Comparison of ENCODE assay signal across 11 mouse cellular contexts in the genomic region with DNA sequence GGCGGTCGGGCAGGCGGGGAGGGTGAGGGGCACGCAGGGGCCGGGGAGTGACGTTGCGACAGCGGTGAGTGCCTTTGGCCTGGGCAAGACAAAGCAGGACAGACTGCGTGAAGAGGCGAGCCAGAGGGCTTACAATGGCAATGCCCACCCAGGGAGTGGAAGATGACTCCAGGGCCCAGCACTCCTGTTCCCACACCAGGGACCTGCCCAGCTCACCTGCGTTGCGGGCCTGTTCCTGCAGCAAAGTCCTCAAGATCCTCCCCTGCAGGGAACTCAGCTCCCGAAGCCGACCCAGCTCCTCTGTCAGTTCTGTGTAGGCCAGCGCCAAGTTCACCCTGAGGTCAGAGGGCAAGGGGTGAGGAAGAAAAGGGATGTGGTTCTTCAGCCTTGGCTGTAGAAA. TPM values are rescaled to one million over a fixed set of nuclear protein-coding genes. Genes with fewer than 3 reads are reported as not detected.
DNase-seq lines count a peak whose midpoint lies in the region; ATAC-seq and TF ChIP-seq lines count a peak whose summit lies in the region.
"Had no signal": no experiment of that assay in that cellular context is flagged by ENCODE, and none has a peak within 500 bp of the region (broad histone marks: within the 10 kb centered on the region; RNA-seq: fewer than 3 reads in every experiment).

No protein-coding gene starts in this region.

- no peaks in the 10 kb centered on the region for H3K9me3 ChIP-seq in ES-E14 (ENCODE audit: control insufficient read depth, insufficient read depth, low read depth, low read length)
- no peaks in the 10 kb centered on the region for H3K9me3 ChIP-seq in hindbrain, embryonic 11.5 days (ENCODE audit: control insufficient read depth, low read length)
- H3K9me3 ChIP-seq in liver, postnatal 0 days (ENCODE audit: low read length): no peaks in the 10 kb centered on the region

- intact Hi-C loops in heart, adult 2 months (cut with DNase I): no loop called here

- ATAC-seq in hindbrain, embryonic 11.5 days (ENCODE audit: low FRiP score): peak; percentile 34; the same call in 1 of the 2 replicates
- no peak for ATAC-seq in liver, postnatal 0 days

- no peak for TF ChIP-seq POLR2A in heart, adult 2 months (IDR thresholded peaks at IDR 0.05; ENCODE audit: insufficient read depth, low read depth, low read length)

- DNase-seq in heart, adult 2 months: no peak
- no peak for DNase-seq in heart, adult 18-20 months
- no peak for DNase-seq in ES-E14 (ENCODE audit: low read depth, low spot score)
- DNase-seq in hindbrain, embryonic 11.5 days (ENCODE audit: low spot score): peak; percentile 33
- no peak for DNase-seq in liver, postnatal 0 days
- no peak for DNase-seq in Muller cell, postnatal 12 days (ENCODE audit: inconsistent ontology term)
- DNase-seq in testis, postnatal 10 days (ENCODE audit: low spot score): no peak
- no peak for DNase-seq in kidney, adult 11 months
- DNase-seq: layer of hippocampus, adult 9-11 months had no signal

- 65% methylated on average over 15 of the region's 15 CpGs for WGBS in heart, adult 2 months
- WGBS in hindbrain, embryonic 11.5 days: 4% methylated on average over 15 of the region's 15 CpGs
- 68% methylated on average over 14 of the region's 15 CpGs for WGBS in liver, postnatal 0 days (ENCODE audit: insufficient replicate concordance)

- TF ChIP-seq CTCF in heart, adult 2 months (IDR thresholded peaks at IDR 0.05): no peak
- TF ChIP-seq CTCF in liver, postnatal 0 days (IDR thresholded peaks at IDR 0.05; ENCODE audit: low read depth): no peak

- H3K79me2 ChIP-seq in heart, adult 2 months (replicated peaks; ENCODE audit: control insufficient read depth, insufficient read depth, low read length): no peaks in the 10 kb centered on the region

- peaks cover 2% of the 10 kb centered on the region; the same call in 1 of the 2 replicates for H3K4me1 ChIP-seq in heart, adult 2 months (ENCODE audit: control insufficient read depth, insufficient read depth, low read length)
- peaks cover 0 to 12% of the 10 kb centered on the region in 2 experiments; a peak in 3 of 4 replicates for H3K4me1 ChIP-seq in ES-E14 (ENCODE audit: control insufficient read depth in 2 of 2, insufficient read depth in 2 of 2, low read length in 2 of 2, poor library complexity in 1 of 2)
- peaks cover 15% of the 10 kb centered on the region for H3K4me1 ChIP-seq in hindbrain, embryonic 11.5 days (replicated peaks; ENCODE audit: control insufficient read depth, insufficient read depth, low read length)
- peaks cover 14% of the 10 kb centered on the region for H3K4me1 ChIP-seq in liver, postnatal 0 days (ENCODE audit: insufficient read depth)

- no peaks in the 10 kb centered on the region for H3K36me3 ChIP-seq in heart, adult 2 months (ENCODE audit: control insufficient read depth, insufficient read depth, low read length)
- no peaks in the 10 kb centered on the region for H3K36me3 ChIP-seq in ES-E14 (ENCODE audit: control insufficient read depth, insufficient read depth, low read length, poor library complexity, severe bottlenecking)
- no peaks in the 10 kb centered on the region for H3K36me3 ChIP-seq in hindbrain, embryonic 11.5 days (ENCODE audit: control insufficient read depth, insufficient read depth, low read length)
- H3K36me3 ChIP-seq in liver, postnatal 0 days (replicated peaks; ENCODE audit: insufficient read depth, low read length): 0 out of 2 replicates have a peak, but pooled peaks cover under 1% of the 10 kb centered on the region

- H3K27ac ChIP-seq in heart, adult 2 months: no peak overlapping the region
- H3K27ac ChIP-seq in ES-E14 (ENCODE audit: insufficient read depth, low read depth, low read length, poor library complexity, severe bottlenecking): no peak overlapping the region
- H3K27ac ChIP-seq in hindbrain, embryonic 11.5 days (ENCODE audit: low read depth, low read length): 0 out of 2 replicates have a peak overlapping the region, but pooled peaks have one; percentile 78
- H3K27ac ChIP-seq in liver, postnatal 0 days (ENCODE audit: low read depth): no peak overlapping the region

- H3K27me3 ChIP-seq in heart, adult 2 months (ENCODE audit: control insufficient read depth, insufficient read depth, low read length): no peaks in the 10 kb centered on the region
- peaks cover 15% of the 10 kb centered on the region for H3K27me3 ChIP-seq in hindbrain, embryonic 11.5 days (ENCODE audit: control insufficient read depth, insufficient read depth, low read length)
- H3K27me3 ChIP-seq in liver, postnatal 0 days (ENCODE audit: insufficient read depth, low read length): peaks cover 9% of the 10 kb centered on the region; the same call in 1 of the 2 replicates

- H3K4me2 ChIP-seq in hindbrain, embryonic 11.5 days (replicated peaks; ENCODE audit: low read depth, low read length): peak overlapping the region; percentile 98
- H3K4me2 ChIP-seq in liver, postnatal 0 days (ENCODE audit: low read depth, low read length): peak overlapping the region; percentile 64

- H3K9ac ChIP-seq in heart, adult 2 months (ENCODE audit: low read depth, low read length): peak overlapping the region; percentile 85
- peak overlapping the region; percentile 62; the same call in 1 of the 2 replicates for H3K9ac ChIP-seq in ES-E14 (ENCODE audit: insufficient read depth, low read depth, low read length, poor library complexity, severe bottlenecking)
- H3K9ac ChIP-seq in hindbrain, embryonic 11.5 days (ENCODE audit: low read depth, low read length): peak overlapping the region; percentile 73
- no peak overlapping the region for H3K9ac ChIP-seq in liver, postnatal 0 days (replicated peaks)

- in situ Hi-C loops in ES-E14 (cut with MboI; ENCODE audit: low sequenced_read_pairs in 2 of 2, unreplicated experiment in 2 of 2): no loop called here

- no peak for TF ChIP-seq EP300 in heart, adult 2 months (IDR thresholded peaks at IDR 0.05; ENCODE audit: insufficient read depth, low read depth, low read length)
- no peak for TF ChIP-seq EP300 in liver, postnatal 0 days (IDR thresholded peaks at IDR 0.05; ENCODE audit: low read depth)

- peak overlapping the region; percentile 36; the same call in 1 of the 2 replicates for H3K4me3 ChIP-seq in heart, adult 2 months
- H3K4me3 ChIP-seq in ES-E14 (ENCODE audit: insufficient read depth in 1 of 2, low read depth in 1 of 2, low read length in 2 of 2, poor library complexity in 1 of 2, severe bottlenecking in 1 of 2): peak overlapping the region; percentile 59 to 75; a peak in 3 of 4 replicates
- peak overlapping the region; percentile 49 for H3K4me3 ChIP-seq in hindbrain, embryonic 11.5 days (ENCODE audit: low read depth, low read length)
- H3K4me3 ChIP-seq in liver, postnatal 0 days (ENCODE audit: low read depth, low read length): peak overlapping the region; percentile 24; the same call in 1 of the 2 replicates
- H3K4me3 ChIP-seq: erythroblast, embryonic 14.5 days had no signal

TF ChIP-seq in ES-E14, 5 proteins besides CTCF, POLR2A, EP300 and RAD21:
- no peak for TF ChIP-seq ZNF384 (IDR thresholded peaks at IDR 0.05; ENCODE audit: low read depth, low read length)
- no peak for TF ChIP-seq MAFK (IDR thresholded peaks at IDR 0.05; ENCODE audit: insufficient read depth, low read depth, low read length)

RNA-seq across cellular contexts. Expression of gene Tbkbp1, which starts 12.0 kb away (rescaled TPM):
- 10 to 100 TPM; 12.1 to 12.2 TPM for total RNA-seq in heart, adult 2 months (2021)
- 13.5 and 14.1 TPM in 2 replicates for polyA plus RNA-seq in heart, adult 2 months (2012; rRNA removed)
- 10 to 100 TPM; 12.5 to 15.0 TPM for total RNA-seq in heart, adult 18-20 months (2021)
- total RNA-seq in ES-E14 (2012; rRNA removed): 3.5 and 4.5 TPM in 2 replicates
- polyA plus RNA-seq in hindbrain, embryonic 11.5 days (2014; fragmentation: Nextera tagmentation; extraction: Ambion mirVana): 3.9 and 4.2 TPM in 2 replicates
- polyA plus RNA-seq in liver, postnatal 0 days (2015; fragmentation: Nextera tagmentation; extraction: Ambion mirVana): 1.6 and 1.8 TPM in 2 replicates

RNA-seq across cellular contexts. Expression of gene Tbx21, which starts 24.1 kb away (rescaled TPM):
- total RNA-seq in heart, adult 2 months (2021): not detected
- polyA plus RNA-seq in heart, adult 2 months (2012; rRNA removed): 0.15 and 0.45 TPM in 2 replicates
- total RNA-seq in heart, adult 18-20 months (2021): under 1 TPM; 0.10 to 0.41 TPM
- total RNA-seq in ES-E14 (2012; rRNA removed): 0.27 and 0.32 TPM in 2 replicates
- 0.11 and 0.23 TPM in 2 replicates for polyA plus RNA-seq in hindbrain, embryonic 11.5 days (2014; fragmentation: Nextera tagmentation; extraction: Ambion mirVana)
- polyA plus RNA-seq in liver, postnatal 0 days (2015; fragmentation: Nextera tagmentation; extraction: Ambion mirVana): 0.27 and 0.37 TPM in 2 replicates
- polyA plus RNA-seq: C2C12; erythroblast, embryonic 14.5 days had no signal

RNA-seq across cellular contexts. Expression of gene Kpnb1, which starts 48.4 kb away (rescaled TPM):
- total RNA-seq in heart, adult 2 months (2021): 10 to 100 TPM; 71.7 to 80.8 TPM
- polyA plus RNA-seq in heart, adult 2 months (2012; rRNA removed): 22.1 and 43.5 TPM in 2 replicates
- 10 to 100 TPM; 80.8 to 82.9 TPM for total RNA-seq in heart, adult 18-20 months (2021)
- total RNA-seq in ES-E14 (2012; rRNA removed): 272 and 369 TPM in 2 replicates
- 94.9 and 99.7 TPM in 2 replicates for polyA plus RNA-seq in hindbrain, embryonic 11.5 days (2014; fragmentation: Nextera tagmentation; extraction: Ambion mirVana)
- 12.1 and 12.3 TPM in 2 replicates for polyA plus RNA-seq in liver, postnatal 0 days (2015; fragmentation: Nextera tagmentation; extraction: Ambion mirVana)
